Mouse (Mus musculus): ENCODE measurements at regions not wholly inside any gene's neighbourhood (a gene's known extent, or its start where the extent isn't known, plus 50 kb on each side); places are given as distances from the start of the nearest gene placed in this dataset.

GRCm38 (mm10) chr10:126267321-126267998 lies 301.5 kb downstream of the Lrig3 start:
- Histone ChIP-seq H3K36me3 (no peaks in the 10 kb centered on the region), H3K4me2 (no peak overlapping the region), H3K4me1 (no peaks in the 10 kb centered on the region), H3K27me3 (replicated peaks) (no peaks in the 10 kb centered on the region), H3K27ac (replicated peaks) (no peak overlapping the region), H3K9ac (no peak overlapping the region), H3K4me3 (no peak overlapping the region), H3K9me3 (no peaks in the 10 kb centered on the region)
- ATAC-seq (ENCODE audit: extremely low read depth, insufficient number of reproducible peaks, low FRiP score, low TSS enrichment): no peak
- 76% methylated on average over 2 of the region's 2 CpGs for WGBS

- H3K4me1 ChIP-seq: no peaks in the 10 kb centered on the region
- H3K36me3 ChIP-seq: no peaks in the 10 kb centered on the region
- no peak overlapping the region for H3K27ac ChIP-seq (replicated peaks)
- no peak overlapping the region for H3K4me2 ChIP-seq
- no peak for ATAC-seq (ENCODE audit: extremely low read depth, insufficient number of reproducible peaks, low FRiP score, low TSS enrichment)
- H3K27me3 ChIP-seq (replicated peaks): no peaks in the 10 kb centered on the region
- H3K9ac ChIP-seq: no peak overlapping the region
- H3K9me3 ChIP-seq: no peaks in the 10 kb centered on the region
- 74% methylated on average over 8 of the region's 8 CpGs for WGBS
- H3K4me3 ChIP-seq: no peak overlapping the region
Observed at GRCm38 (mm10) chr10:126257171-126257570, 291.2 kb downstream of the Lrig3 start.

DNA sequence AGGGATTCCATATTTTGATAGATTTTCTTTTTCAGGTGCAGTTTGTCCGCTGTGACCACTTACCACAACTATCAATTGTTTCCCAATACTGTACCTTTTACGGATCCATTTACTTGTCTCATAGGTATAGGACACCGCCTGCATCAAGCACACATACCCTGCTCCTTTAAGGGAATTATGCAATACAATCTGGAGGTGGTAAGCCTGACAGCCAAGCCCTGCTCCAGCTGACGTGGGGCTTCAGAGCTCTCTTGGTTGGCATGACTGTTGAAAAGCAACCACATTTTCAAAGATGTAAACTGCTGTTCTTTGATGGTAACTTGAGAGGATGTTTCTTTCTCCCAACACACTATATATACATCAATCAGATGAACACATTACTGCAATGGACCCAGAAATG lies 288.2 kb downstream of the Lrig3 start:
- H3K36me3 ChIP-seq: no peaks in the 10 kb centered on the region
- H3K9ac ChIP-seq: no peak overlapping the region
- no peaks in the 10 kb centered on the region for H3K27me3 ChIP-seq (replicated peaks)
- no peak overlapping the region for H3K4me3 ChIP-seq
- no peak overlapping the region for H3K4me2 ChIP-seq
- no peak overlapping the region for H3K27ac ChIP-seq (replicated peaks)
- no peak for ATAC-seq (ENCODE audit: extremely low read depth, insufficient number of reproducible peaks, low FRiP score, low TSS enrichment)
- H3K9me3 ChIP-seq: no peaks in the 10 kb centered on the region
- 0 out of 2 replicates have a peak, but pooled peaks cover 3% of the 10 kb centered on the region for H3K4me1 ChIP-seq
- 81% methylated on average over 4 of the region's 4 CpGs for WGBS

GRCm38 (mm10) chr10:126249176-126249575 lies 283.2 kb downstream of the Lrig3 start:
- Histone ChIP-seq H3K27ac (replicated peaks) (no peak overlapping the region), H3K27me3 (replicated peaks) (no peaks in the 10 kb centered on the region), H3K36me3 (no peaks in the 10 kb centered on the region), H3K4me1 (0 out of 2 replicates have a peak, but pooled peaks cover 8% of the 10 kb centered on the region), H3K4me3 (no peak overlapping the region), H3K9me3 (no peaks in the 10 kb centered on the region), H3K9ac (no peak overlapping the region), H3K4me2 (peak overlapping the region; percentile 51)
- ATAC-seq (ENCODE audit: extremely low read depth, insufficient number of reproducible peaks, low FRiP score, low TSS enrichment): no peak
- WGBS: 48% methylated on average over 12 of the region's 12 CpGs

DNA sequence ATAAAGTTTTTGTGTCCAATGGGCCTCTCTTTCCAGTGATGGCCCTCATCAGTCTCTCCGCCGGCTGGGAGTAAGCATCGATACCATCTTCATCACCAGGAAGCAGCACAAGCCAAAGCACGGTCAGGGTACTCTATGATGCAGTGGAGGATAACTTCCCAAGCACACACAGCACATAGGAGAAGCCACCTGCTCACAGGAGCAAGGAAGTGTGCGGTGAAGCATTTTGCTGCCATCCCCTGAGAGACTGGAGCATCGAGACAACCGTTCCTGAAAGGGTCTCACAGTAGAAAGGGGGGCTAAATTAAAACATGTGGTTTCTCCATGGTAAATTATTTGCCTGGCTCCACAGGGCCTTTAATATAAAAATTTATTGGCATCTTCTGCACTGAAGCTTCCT lies 277.1 kb downstream of the Lrig3 start:
- Histone ChIP-seq H3K36me3 (no peaks in the 10 kb centered on the region), H3K9ac (no peak overlapping the region), H3K27ac (replicated peaks) (no peak overlapping the region), H3K4me3 (no peak overlapping the region), H3K27me3 (replicated peaks) (no peaks in the 10 kb centered on the region), H3K4me1 (no peaks in the 10 kb centered on the region), H3K4me2 (no peak overlapping the region), H3K9me3 (no peaks in the 10 kb centered on the region)
- no peak for ATAC-seq (ENCODE audit: extremely low read depth, insufficient number of reproducible peaks, low FRiP score, low TSS enrichment)
- WGBS: 81% methylated on average over 7 of the region's 7 CpGs

DNA sequence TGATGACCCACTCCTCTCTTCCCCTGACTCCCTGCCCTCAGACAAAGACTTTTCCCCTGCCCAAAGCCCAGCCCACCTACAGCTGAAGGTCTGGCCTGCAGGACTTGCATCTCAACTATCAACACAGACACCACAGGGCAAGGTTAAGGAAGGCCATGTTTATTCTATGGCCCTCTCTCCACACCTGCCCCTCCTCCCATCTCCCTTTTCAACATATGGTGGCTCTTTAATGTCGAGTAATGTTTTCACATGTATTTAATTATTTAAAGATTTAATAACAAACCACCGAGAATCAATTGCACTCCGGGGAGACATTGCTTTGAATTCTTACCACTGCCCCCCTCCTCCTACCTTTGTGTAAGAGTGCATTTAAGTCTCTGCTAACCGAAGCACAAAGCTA lies 273.6 kb downstream of the Lrig3 start:
- H3K27me3 ChIP-seq (replicated peaks): no peaks in the 10 kb centered on the region

More for the DNA sequence above, 273.6 kb downstream of the Lrig3 start:
- Histone ChIP-seq H3K9me3 (no peaks in the 10 kb centered on the region), H3K4me2 (no peak overlapping the region), H3K36me3 (no peaks in the 10 kb centered on the region), H3K4me3 (no peak overlapping the region), H3K27ac (replicated peaks) (no peak overlapping the region), H3K9ac (no peak overlapping the region), H3K4me1 (no peaks in the 10 kb centered on the region)
- WGBS: 63% methylated on average over 4 of the region's 4 CpGs
- ATAC-seq (ENCODE audit: extremely low read depth, insufficient number of reproducible peaks, low FRiP score, low TSS enrichment): no peak

Small RNAs in the stretch of these regions (microRNA-seq; reads per million reads assigned to microRNA genes)
- gene Mir378d: 66.7 reads per million, percentile 49 among the genes with 10 or more reads in this experiment
